Mouse (Mus musculus) testis, adult 2 months (tissue): ENCODE measurements around the gene Ppp1r14c.

Experiments
- CTCF ChIP-seq: fragments of 200-500 bp; IDR thresholded peaks from 2 replicates; pipeline ENCODE4 v1.5.1; 2012; ENCODE audit warnings: low read depth, mild to moderate bottlenecking, inconsistent platforms, low read length, moderate library complexity; ENCODE audit not compliant: control insufficient read depth, insufficient read depth, insufficient replicate concordance
- POLR2A ChIP-seq: fragments of 200-500 bp; IDR thresholded peaks from 2 replicates; pipeline ENCODE4 v1.6.1; 2012; ENCODE audit warnings: low read depth, mild to moderate bottlenecking, inconsistent platforms, low read length, moderate library complexity; ENCODE audit not compliant: control insufficient read depth

DNA sequence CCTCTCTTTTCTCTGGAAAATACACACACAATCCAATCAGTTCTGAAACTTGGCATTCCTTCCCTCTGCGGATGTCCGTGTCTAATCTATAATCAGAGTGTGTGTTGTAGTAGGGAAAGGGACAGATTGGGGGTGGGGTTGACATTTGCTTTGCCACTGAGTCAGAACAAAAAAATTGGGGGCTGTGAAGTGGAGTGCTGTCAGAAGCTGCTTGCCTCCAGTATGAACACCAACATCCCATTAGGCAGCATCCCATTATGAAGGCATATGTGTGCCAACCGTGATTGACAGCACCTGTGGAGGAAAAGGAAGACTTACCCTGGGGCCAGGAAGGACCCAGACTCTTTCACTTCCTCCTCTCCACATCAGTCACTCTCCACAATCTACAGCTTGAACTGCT, 42.8 kb downstream of the Ppp1r14c start:
- TF ChIP-seq POLR2A (no peak), CTCF (no peak)
